ENCODE assay signal across 8 mouse cellular contexts in genomic region chr19:14891090-14891428, GRCm38 (mm10).
A peak's percentile ranks its signal among the peaks of the same experiment; 100 is the strongest.
DNase-seq lines count a peak whose midpoint lies in the region; ATAC-seq and TF ChIP-seq lines count a peak whose summit lies in the region.

No protein-coding gene starts in this region.

- TF ChIP-seq CTCF in kidney, postnatal 0 days (IDR thresholded peaks at IDR 0.05; ENCODE audit: low read depth): no peak
- TF ChIP-seq CTCF in midbrain, postnatal 0 days (IDR thresholded peaks at IDR 0.05): no peak

- H3K9ac ChIP-seq in kidney, postnatal 0 days (ENCODE audit: low read depth, low read length): no peak overlapping the region
- H3K9ac ChIP-seq in embryonic facial prominence, embryonic 14.5 days (ENCODE audit: low read depth, low read length): peak overlapping the region; percentile 37
- H3K9ac ChIP-seq in hindbrain, embryonic 16.5 days (ENCODE audit: low read depth, low read length): 0 out of 2 replicates have a peak overlapping the region, but pooled peaks have one; percentile 15
- peak overlapping the region; percentile 33; the same call in 1 of the 2 replicates for H3K9ac ChIP-seq in midbrain, postnatal 0 days (replicated peaks; ENCODE audit: low read length, poor library complexity, severe bottlenecking)

- H3K9me3 ChIP-seq in kidney, postnatal 0 days (replicated peaks; ENCODE audit: low read length): no peaks in the 10 kb centered on the region
- H3K9me3 ChIP-seq in embryonic facial prominence, embryonic 14.5 days (ENCODE audit: control insufficient read depth, low read length): no peaks in the 10 kb centered on the region
- no peaks in the 10 kb centered on the region for H3K9me3 ChIP-seq in hindbrain, embryonic 16.5 days (ENCODE audit: control insufficient read depth, low read length)
- no peaks in the 10 kb centered on the region for H3K9me3 ChIP-seq in midbrain, postnatal 0 days (ENCODE audit: low read length)

- H3K36me3 ChIP-seq in kidney, postnatal 0 days (ENCODE audit: insufficient read depth, low read length): no peaks in the 10 kb centered on the region
- no peaks in the 10 kb centered on the region for H3K36me3 ChIP-seq in embryonic facial prominence, embryonic 14.5 days (ENCODE audit: control insufficient read depth, insufficient read depth, low read length)
- H3K36me3 ChIP-seq in hindbrain, embryonic 16.5 days (ENCODE audit: control insufficient read depth, insufficient read depth, low read length): no peaks in the 10 kb centered on the region
- no peaks in the 10 kb centered on the region for H3K36me3 ChIP-seq in midbrain, postnatal 0 days (ENCODE audit: insufficient read depth, low read length)

- H3K27me3 ChIP-seq in kidney, postnatal 0 days (ENCODE audit: insufficient read depth, low read length): 0 out of 2 replicates have a peak, but pooled peaks cover 3% of the 10 kb centered on the region
- peaks cover 28% of the 10 kb centered on the region for H3K27me3 ChIP-seq in embryonic facial prominence, embryonic 14.5 days (replicated peaks; ENCODE audit: control insufficient read depth, insufficient read depth, low read length)
- H3K27me3 ChIP-seq in hindbrain, embryonic 16.5 days (replicated peaks; ENCODE audit: control insufficient read depth, insufficient read depth, low read length): 0 out of 2 replicates have a peak, but pooled peaks cover under 1% of the 10 kb centered on the region
- H3K27me3 ChIP-seq in midbrain, postnatal 0 days (ENCODE audit: insufficient read depth, low read length): no peaks in the 10 kb centered on the region

- H3K4me2 ChIP-seq in kidney, postnatal 0 days (ENCODE audit: low read length): peak overlapping the region; percentile 47
- peak overlapping the region; percentile 55 for H3K4me2 ChIP-seq in embryonic facial prominence, embryonic 14.5 days (ENCODE audit: low read depth, low read length)
- peak overlapping the region; percentile 60 for H3K4me2 ChIP-seq in hindbrain, embryonic 16.5 days (ENCODE audit: low read length)
- peak overlapping the region; percentile 53 for H3K4me2 ChIP-seq in midbrain, postnatal 0 days (ENCODE audit: low read depth, low read length, poor library complexity, severe bottlenecking)

- 0 out of 2 replicates have a peak overlapping the region, but pooled peaks have one; percentile 11 for H3K4me3 ChIP-seq in kidney, postnatal 0 days (replicated peaks; ENCODE audit: low read depth, low read length)
- peak overlapping the region; percentile 24 for H3K4me3 ChIP-seq in embryonic facial prominence, embryonic 14.5 days (ENCODE audit: low read depth, low read length)
- H3K4me3 ChIP-seq in hindbrain, embryonic 16.5 days (ENCODE audit: low read length): peak overlapping the region; percentile 32
- H3K4me3 ChIP-seq in midbrain, postnatal 0 days (ENCODE audit: low read depth, low read length): peak overlapping the region; percentile 24

- H3K27ac ChIP-seq in kidney, postnatal 0 days: no peak overlapping the region
- H3K27ac ChIP-seq in embryonic facial prominence, embryonic 14.5 days (replicated peaks; ENCODE audit: low read depth, low read length): no peak overlapping the region
- peak overlapping the region; percentile 65 for H3K27ac ChIP-seq in hindbrain, embryonic 16.5 days (ENCODE audit: low read depth, low read length)
- H3K27ac ChIP-seq in midbrain, postnatal 0 days (ENCODE audit: low read depth, low read length): peak overlapping the region; percentile 67

- ATAC-seq in kidney, postnatal 0 days (replicated peaks; ENCODE audit: low FRiP score, low read depth): no peak
- no peak for ATAC-seq in embryonic facial prominence, embryonic 14.5 days (ENCODE audit: low read depth)
- no peak for ATAC-seq in hindbrain, embryonic 16.5 days
- peak; percentile 42 for ATAC-seq in midbrain, postnatal 0 days (ENCODE audit: low FRiP score)
- ATAC-seq in CD4-positive, CD25-positive, alpha-beta regulatory T cell, adult 4 months: no peak

- no peak for DNase-seq in kidney, postnatal 0 days (ENCODE audit: low spot score)
- no peak for DNase-seq in kidney, adult 11 months
- no peak for DNase-seq in embryonic facial prominence, embryonic 14.5 days (ENCODE audit: low spot score)
- no peak for DNase-seq in midbrain, postnatal 0 days (ENCODE audit: low spot score)
- DNase-seq in c-Kit-positive CD71-positive TER-119-positive erythroid progenitor cells, embryonic 14.5 days (ENCODE audit: low spot score): no peak
- no peak for DNase-seq in embryo, embryonic 11 days

- WGBS in kidney, postnatal 0 days: 1% methylated on average over 9 of the region's 9 CpGs
- WGBS in embryonic facial prominence, embryonic 14.5 days: 2% methylated on average over 9 of the region's 9 CpGs
- WGBS in hindbrain, embryonic 16.5 days: 2% methylated on average over 9 of the region's 9 CpGs
- WGBS in midbrain, postnatal 0 days: 2% methylated on average over 9 of the region's 9 CpGs

- H3K4me1 ChIP-seq in kidney, postnatal 0 days (replicated peaks; ENCODE audit: insufficient read depth, low read length): peaks cover 18% of the 10 kb centered on the region
- H3K4me1 ChIP-seq in embryonic facial prominence, embryonic 14.5 days (ENCODE audit: control insufficient read depth, insufficient read depth, low read length): peaks cover 18% of the 10 kb centered on the region
- H3K4me1 ChIP-seq in hindbrain, embryonic 16.5 days (ENCODE audit: control insufficient read depth, insufficient read depth, low read depth, low read length): peaks cover 30% of the 10 kb centered on the region
- 0 out of 2 replicates have a peak, but pooled peaks cover 4% of the 10 kb centered on the region for H3K4me1 ChIP-seq in midbrain, postnatal 0 days (ENCODE audit: insufficient read depth, low read length)

Comparison
In these comparisons a context has a peak if more than half of its experiments do, and no peak if none do; other contexts are left out.
1. H3K27ac ChIP-seq: peak in hindbrain, embryonic 16.5 days (single experiment) and midbrain, postnatal 0 days (single experiment); none in kidney, postnatal 0 days (single experiment) and embryonic facial prominence, embryonic 14.5 days (single experiment).
2. Peak in every context shown above with its lines, with median percentiles within 50 percentile points of each other: H3K4me2 ChIP-seq and H3K4me3 ChIP-seq.